Mouse (Mus musculus): ENCODE measurements around the gene Nme1. TPM values are rescaled to one million over a fixed set of nuclear protein-coding genes. Genes with fewer than 3 reads are reported as not detected.
A peak's percentile ranks its signal among the peaks of the same experiment; 100 is the strongest.

The Nme1 gene
- polyA plus RNA-seq, 1 experiment from 2014 or later = 104 TPM

DNA sequence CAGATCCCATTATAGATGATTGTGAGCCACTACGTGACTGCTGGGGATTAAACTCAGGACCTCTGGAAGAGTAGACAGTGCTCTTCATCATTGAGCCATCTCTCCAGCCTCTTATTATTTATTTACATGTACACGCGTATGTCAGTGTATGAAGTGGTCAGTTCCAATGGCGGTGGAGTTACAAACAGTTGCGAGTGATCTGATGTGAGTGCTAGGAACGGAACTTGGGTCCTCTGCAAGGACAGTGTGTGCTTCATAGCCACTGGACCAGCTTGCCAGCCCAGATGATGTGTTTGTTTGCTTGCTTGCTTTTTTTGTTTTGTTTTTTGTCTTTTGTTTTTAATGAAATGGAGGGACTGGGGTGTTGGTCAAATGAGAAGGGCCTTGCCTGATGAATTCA, 850 bp upstream of the Nme1 start:
- H3K4me2 ChIP-seq (ENCODE audit: low read depth, low read length) = peak overlapping the region; percentile 69; the same call in 1 of the 2 replicates
- H3K27ac ChIP-seq (ENCODE audit: low read length) = no peak overlapping the region
- H3K9ac ChIP-seq (ENCODE audit: low read length) = no peak overlapping the region; the same call in 1 of the 2 replicates

DNA sequence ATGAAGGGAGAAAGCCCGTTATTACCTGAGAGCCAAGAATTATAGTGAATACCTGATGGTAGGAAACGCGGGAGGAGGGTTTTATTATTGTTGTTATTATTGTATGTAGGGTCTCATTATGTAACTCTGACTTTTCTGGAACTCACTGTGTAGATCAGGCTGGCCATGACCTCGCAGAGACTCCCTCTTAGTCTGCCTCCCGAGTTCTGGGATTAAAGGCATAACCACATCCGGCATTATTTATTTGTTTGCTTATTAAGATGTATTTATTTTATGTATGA, 467 bp upstream of the Nme1 start:
- Histone ChIP-seq H3K27ac (ENCODE audit: low read length) (peak overlapping the region; percentile 78), H3K4me2 (ENCODE audit: low read depth, low read length) (peak overlapping the region; percentile 69), H3K4me3 (ENCODE audit: low read length) (peak overlapping the region; percentile 88), H3K9ac (ENCODE audit: low read length) (peak overlapping the region; percentile 70), H3K4me1 (ENCODE audit: control insufficient read depth, insufficient read depth, low read length) (peaks cover 13% of the 10 kb centered on the region), H3K27me3 (ENCODE audit: control insufficient read depth, insufficient read depth, low read length) (no peaks in the 10 kb centered on the region), H3K36me3 (ENCODE audit: control insufficient read depth, insufficient read depth) (peaks cover 18% of the 10 kb centered on the region), H3K9me3 (replicated peaks; ENCODE audit: control insufficient read depth, low read length) (no peaks in the 10 kb centered on the region)
- 36% methylated on average over 6 of the region's 6 CpGs for WGBS
- no peak for ATAC-seq (replicated peaks; ENCODE audit: extremely low read depth, insufficient read depth, low FRiP score)

More for the DNA sequence above, 850 bp upstream of the Nme1 start:
- peaks cover 13% of the 10 kb centered on the region for H3K4me1 ChIP-seq (ENCODE audit: control insufficient read depth, insufficient read depth, low read length)
- H3K36me3 ChIP-seq (ENCODE audit: control insufficient read depth, insufficient read depth) = peaks cover 16% of the 10 kb centered on the region
- H3K4me3 ChIP-seq (ENCODE audit: low read length) = no peak overlapping the region
- no peak for ATAC-seq (replicated peaks; ENCODE audit: extremely low read depth, insufficient read depth, low FRiP score)
- H3K9me3 ChIP-seq (replicated peaks; ENCODE audit: control insufficient read depth, low read length) = no peaks in the 10 kb centered on the region
- H3K27me3 ChIP-seq (ENCODE audit: control insufficient read depth, insufficient read depth, low read length) = no peaks in the 10 kb centered on the region
- 94% methylated on average over 6 of the region's 6 CpGs for WGBS

DNA sequence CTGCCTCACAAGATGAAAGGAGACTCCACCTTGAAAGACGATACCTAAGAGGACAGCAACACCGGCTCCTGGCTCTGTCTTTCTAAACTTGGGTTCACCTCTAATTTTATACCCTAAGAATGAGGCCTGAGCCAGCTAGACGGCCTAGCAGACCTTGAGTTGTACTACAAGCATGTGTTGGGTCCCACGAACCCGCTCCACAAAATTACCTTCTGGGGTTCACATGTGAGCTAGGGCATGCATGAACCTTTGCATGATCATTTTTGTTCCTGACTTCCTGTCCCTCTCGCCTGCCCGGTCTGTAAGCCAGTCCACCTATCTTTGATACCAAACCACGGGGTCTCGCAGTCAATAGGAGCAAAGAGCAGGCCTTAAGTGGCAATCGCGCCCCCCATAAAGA, 940 bp downstream of the Nme1 start:
- Histone ChIP-seq H3K36me3 (ENCODE audit: control insufficient read depth, insufficient read depth) (peaks cover 23% of the 10 kb centered on the region), H3K4me2 (ENCODE audit: low read depth, low read length) (peak overlapping the region; percentile 88), H3K27me3 (ENCODE audit: control insufficient read depth, insufficient read depth, low read length) (no peaks in the 10 kb centered on the region), H3K9ac (ENCODE audit: low read length) (peak overlapping the region; percentile 85), H3K4me3 (ENCODE audit: low read length) (peak overlapping the region; percentile 88), H3K27ac (ENCODE audit: low read length) (peak overlapping the region; percentile 79), H3K9me3 (replicated peaks; ENCODE audit: control insufficient read depth, low read length) (no peaks in the 10 kb centered on the region), H3K4me1 (ENCODE audit: control insufficient read depth, insufficient read depth, low read length) (peaks cover 13% of the 10 kb centered on the region)
- no peak for ATAC-seq (replicated peaks; ENCODE audit: extremely low read depth, insufficient read depth, low FRiP score)
- 3% methylated on average over 11 of the region's 11 CpGs for WGBS

DNA sequence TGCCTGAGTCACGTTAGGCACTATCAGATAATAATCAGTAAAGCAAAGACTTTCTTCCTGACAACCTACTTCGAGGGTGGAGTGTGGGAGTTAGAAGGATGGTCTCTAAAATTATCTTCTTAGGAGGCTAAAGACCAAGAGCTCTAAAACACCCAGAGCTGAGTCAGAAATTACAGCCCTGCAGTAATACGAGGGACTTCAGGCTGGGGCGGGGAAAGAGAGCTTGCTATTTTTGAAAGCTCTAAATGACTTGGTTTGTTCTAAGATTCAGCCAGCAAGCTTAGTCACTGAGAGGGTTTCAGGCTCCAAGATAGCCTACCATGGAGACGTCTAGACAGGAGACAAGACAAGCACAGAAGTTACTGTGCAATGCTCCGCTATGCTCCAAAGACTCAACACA, 2.9 kb downstream of the Nme1 start:
- Histone ChIP-seq H3K4me3 (ENCODE audit: low read length) (no peak overlapping the region), H3K36me3 (ENCODE audit: control insufficient read depth, insufficient read depth) (peaks cover 37% of the 10 kb centered on the region), H3K27ac (ENCODE audit: low read length) (no peak overlapping the region), H3K9ac (ENCODE audit: low read length) (no peak overlapping the region), H3K9me3 (replicated peaks; ENCODE audit: control insufficient read depth, low read length) (no peaks in the 10 kb centered on the region), H3K4me2 (ENCODE audit: low read depth, low read length) (no peak overlapping the region), H3K27me3 (ENCODE audit: control insufficient read depth, insufficient read depth, low read length) (no peaks in the 10 kb centered on the region), H3K4me1 (ENCODE audit: control insufficient read depth, insufficient read depth, low read length) (peaks cover 13% of the 10 kb centered on the region)
- no peak for ATAC-seq (replicated peaks; ENCODE audit: extremely low read depth, insufficient read depth, low FRiP score)
- WGBS = 88% methylated on average over 6 of the region's 6 CpGs

DNA sequence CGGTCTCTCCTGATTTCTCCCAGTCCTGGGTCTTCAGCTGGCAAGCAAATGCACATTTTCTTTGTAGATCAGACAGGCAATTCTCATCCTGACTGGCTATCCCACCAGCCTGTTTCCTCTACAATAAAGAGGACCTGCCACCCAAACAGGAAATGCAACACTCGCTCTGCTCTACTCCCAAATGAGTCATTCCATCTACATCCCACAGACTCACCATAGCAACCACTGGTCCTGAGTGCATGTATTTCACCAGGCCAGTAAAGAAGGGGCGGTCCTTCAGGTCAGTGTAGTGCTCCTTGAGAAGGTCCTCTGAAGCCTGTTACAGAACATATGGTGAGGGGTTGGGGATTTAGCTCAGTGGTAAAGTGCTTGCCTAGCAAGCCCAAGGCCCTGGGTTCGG, 5.3 kb downstream of the Nme1 start:
- H3K27me3 ChIP-seq (ENCODE audit: control insufficient read depth, insufficient read depth, low read length) = no peaks in the 10 kb centered on the region
- no peak overlapping the region for H3K4me2 ChIP-seq (ENCODE audit: low read depth, low read length)
- no peak for ATAC-seq (replicated peaks; ENCODE audit: extremely low read depth, insufficient read depth, low FRiP score)
- H3K4me1 ChIP-seq (ENCODE audit: control insufficient read depth, insufficient read depth, low read length) = peaks cover 8% of the 10 kb centered on the region
- peaks cover 55% of the 10 kb centered on the region for H3K36me3 ChIP-seq (ENCODE audit: control insufficient read depth, insufficient read depth)
- no peak overlapping the region for H3K27ac ChIP-seq (ENCODE audit: low read length)
- no peak overlapping the region for H3K9ac ChIP-seq (ENCODE audit: low read length)
- H3K4me3 ChIP-seq (ENCODE audit: low read length) = no peak overlapping the region
- H3K9me3 ChIP-seq (replicated peaks; ENCODE audit: control insufficient read depth, low read length) = no peaks in the 10 kb centered on the region
- WGBS = 77% methylated on average over 4 of the region's 4 CpGs

DNA sequence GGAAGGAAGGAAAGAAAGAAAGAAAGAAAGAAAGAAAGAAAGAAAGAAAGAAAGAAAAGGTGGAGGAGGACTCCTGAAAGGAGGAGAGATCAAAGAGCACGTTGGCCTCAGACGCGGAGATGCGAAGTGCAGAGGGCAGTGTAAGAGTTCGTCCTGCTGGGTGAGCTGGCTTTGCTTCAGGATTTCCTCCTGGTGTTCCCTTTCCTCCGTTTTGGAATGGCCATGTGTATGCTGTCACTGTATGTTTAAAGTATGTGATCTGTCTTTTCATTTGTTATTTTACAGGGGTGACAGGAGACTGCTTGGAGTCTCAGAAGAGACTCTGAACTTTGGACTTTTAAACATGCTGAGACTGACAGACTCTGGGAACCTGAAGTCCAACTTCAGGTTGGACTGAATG, 6.8 kb downstream of the Nme1 start:
- H3K4me2 ChIP-seq (ENCODE audit: low read depth, low read length) = no peak overlapping the region
- no peaks in the 10 kb centered on the region for H3K27me3 ChIP-seq (ENCODE audit: control insufficient read depth, insufficient read depth, low read length)
- WGBS = 89% methylated on average over 6 of the region's 6 CpGs
- H3K9me3 ChIP-seq (replicated peaks; ENCODE audit: control insufficient read depth, low read length) = no peaks in the 10 kb centered on the region
- ATAC-seq (replicated peaks; ENCODE audit: extremely low read depth, insufficient read depth, low FRiP score) = no peak
- H3K27ac ChIP-seq (ENCODE audit: low read length) = no peak overlapping the region
- peaks cover 1% of the 10 kb centered on the region for H3K4me1 ChIP-seq (ENCODE audit: control insufficient read depth, insufficient read depth, low read length)
- no peak overlapping the region for H3K4me3 ChIP-seq (ENCODE audit: low read length)
- peaks cover 55% of the 10 kb centered on the region for H3K36me3 ChIP-seq (ENCODE audit: control insufficient read depth, insufficient read depth)
- no peak overlapping the region for H3K9ac ChIP-seq (ENCODE audit: low read length)

DNA sequence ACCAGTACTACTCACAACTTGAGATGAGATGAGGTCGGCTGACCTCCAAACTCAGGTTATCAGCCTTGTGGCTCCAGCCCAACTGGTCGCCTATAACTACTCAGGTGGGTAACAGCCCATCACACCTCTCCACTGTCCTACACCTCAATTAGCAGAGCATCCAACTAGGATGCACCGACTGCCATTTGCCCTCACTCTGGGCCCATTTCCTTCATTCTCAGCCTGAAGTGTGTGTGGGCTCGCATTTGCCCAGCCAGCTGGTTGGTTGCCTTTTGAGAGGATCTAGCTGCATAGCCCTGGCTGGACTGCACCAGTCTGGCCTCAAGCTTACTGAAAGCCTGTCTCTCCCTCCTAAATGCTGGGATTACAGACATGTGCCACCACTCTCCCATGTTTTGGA, 10.6 kb downstream of the Nme1 start:
- Histone ChIP-seq H3K9ac (ENCODE audit: low read length) (no peak overlapping the region), H3K4me2 (ENCODE audit: low read depth, low read length) (no peak overlapping the region), H3K4me3 (ENCODE audit: low read length) (no peak overlapping the region), H3K4me1 (ENCODE audit: control insufficient read depth, insufficient read depth, low read length) (peaks cover 17% of the 10 kb centered on the region), H3K27ac (ENCODE audit: low read length) (no peak overlapping the region), H3K36me3 (ENCODE audit: control insufficient read depth, insufficient read depth) (peaks cover 40% of the 10 kb centered on the region), H3K9me3 (replicated peaks; ENCODE audit: control insufficient read depth, low read length) (no peaks in the 10 kb centered on the region), H3K27me3 (ENCODE audit: control insufficient read depth, insufficient read depth, low read length) (no peaks in the 10 kb centered on the region)
- ATAC-seq (replicated peaks; ENCODE audit: extremely low read depth, insufficient read depth, low FRiP score) = no peak
- 72% methylated on average over 4 of the region's 4 CpGs for WGBS

DNA sequence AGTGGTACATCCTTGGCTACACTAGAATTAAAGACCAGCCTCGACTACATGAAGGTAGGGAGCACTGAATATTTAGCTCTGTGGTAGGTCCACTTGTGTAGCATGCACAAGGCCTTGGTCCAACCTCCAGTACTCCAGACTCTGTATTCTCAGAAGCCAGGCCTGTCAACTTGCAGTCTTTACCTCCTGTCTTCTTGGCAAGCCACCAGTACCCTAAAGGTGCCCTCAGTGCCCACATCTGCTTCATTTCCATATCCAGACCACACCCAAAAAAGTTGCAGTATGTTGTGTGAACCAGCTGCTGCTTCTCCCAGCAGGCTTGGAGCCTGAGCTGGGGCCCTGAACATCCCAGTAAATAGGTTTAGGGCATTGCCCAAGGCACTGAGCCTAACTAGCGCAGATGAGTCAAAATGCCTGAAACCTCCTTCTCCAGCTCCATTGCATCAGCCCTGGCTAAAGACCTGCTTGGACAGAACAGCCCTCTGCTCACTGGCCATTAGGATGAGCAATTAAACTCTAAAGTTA, 11.2 kb downstream of the Nme1 start:
- Histone ChIP-seq H3K27ac (ENCODE audit: low read length) (no peak overlapping the region), H3K36me3 (ENCODE audit: control insufficient read depth, insufficient read depth) (peaks cover 42% of the 10 kb centered on the region)
- ATAC-seq (replicated peaks; ENCODE audit: extremely low read depth, insufficient read depth, low FRiP score) = no peak

DNA sequence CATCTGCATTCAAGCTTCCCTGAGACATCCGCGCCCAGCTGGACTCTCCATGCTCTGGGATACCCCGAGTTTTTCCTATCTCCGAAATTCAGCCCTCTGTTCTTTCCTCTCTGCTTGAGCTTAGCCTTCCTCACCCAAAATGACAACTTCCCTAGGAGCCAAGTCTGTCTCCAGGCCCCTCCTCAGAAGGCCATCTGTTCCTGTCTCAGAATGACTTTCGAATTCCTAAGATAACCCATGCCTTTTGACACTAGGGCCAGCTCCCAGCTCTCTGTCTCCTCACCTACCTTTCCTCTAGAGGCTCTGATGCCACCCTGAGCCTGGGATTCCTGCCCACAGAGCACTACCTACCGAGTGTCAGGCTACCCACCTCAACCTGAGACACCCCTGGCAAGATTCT, 12.2 kb downstream of the Nme1 start, which contains the start of gene Nme2:
Gene Nme2 (minus strand): TSS at position 101 of the 400 bp plus-strand sequence.
- WGBS = 2% methylated on average over 6 of the region's 6 CpGs
- peaks cover 37% of the 10 kb centered on the region for H3K36me3 ChIP-seq (ENCODE audit: control insufficient read depth, insufficient read depth)
- peak; percentile 6; the same call in 1 of the 2 replicates for ATAC-seq (replicated peaks; ENCODE audit: extremely low read depth, insufficient read depth, low FRiP score)
- H3K4me3 ChIP-seq (ENCODE audit: low read length) = peak within 1 kb of the TSS; percentile 86
- H3K4me2 ChIP-seq (ENCODE audit: low read depth, low read length) = peak within 1 kb of the TSS; percentile 90
- peak within 1 kb of the TSS; percentile 96 for H3K27ac ChIP-seq (ENCODE audit: low read length)
- peak within 1 kb of the TSS; percentile 86 for H3K9ac ChIP-seq (ENCODE audit: low read length)
- H3K4me1 ChIP-seq (ENCODE audit: control insufficient read depth, insufficient read depth, low read length) = peaks cover 17% of the 10 kb centered on the region
- no peaks in the 10 kb centered on the region for H3K27me3 ChIP-seq (ENCODE audit: control insufficient read depth, insufficient read depth, low read length)
- H3K9me3 ChIP-seq (replicated peaks; ENCODE audit: control insufficient read depth, low read length) = no peaks in the 10 kb centered on the region

More for the DNA sequence above, 11.2 kb downstream of the Nme1 start:
- no peaks in the 10 kb centered on the region for H3K27me3 ChIP-seq (ENCODE audit: control insufficient read depth, insufficient read depth, low read length)
- no peak overlapping the region for H3K4me2 ChIP-seq (ENCODE audit: low read depth, low read length)
- H3K9ac ChIP-seq (ENCODE audit: low read length) = no peak overlapping the region
- H3K4me1 ChIP-seq (ENCODE audit: control insufficient read depth, insufficient read depth, low read length) = peaks cover 17% of the 10 kb centered on the region
- 91% methylated on average over 2 of the region's 2 CpGs for WGBS
- H3K4me3 ChIP-seq (ENCODE audit: low read length) = no peak overlapping the region
- H3K9me3 ChIP-seq (replicated peaks; ENCODE audit: control insufficient read depth, low read length) = no peaks in the 10 kb centered on the region
